Mouse (Mus musculus): ENCODE measurements at regions not wholly inside any gene's neighbourhood (a gene's known extent, or its start where the extent isn't known, plus 50 kb on each side); places are given as distances from the start of the nearest gene placed in this dataset.
"Not testable (repeated sequence)": the region's sequence is repeated elsewhere in the genome, so short reads cannot be mapped to it uniquely, and the experiment has no call there.

DNA sequence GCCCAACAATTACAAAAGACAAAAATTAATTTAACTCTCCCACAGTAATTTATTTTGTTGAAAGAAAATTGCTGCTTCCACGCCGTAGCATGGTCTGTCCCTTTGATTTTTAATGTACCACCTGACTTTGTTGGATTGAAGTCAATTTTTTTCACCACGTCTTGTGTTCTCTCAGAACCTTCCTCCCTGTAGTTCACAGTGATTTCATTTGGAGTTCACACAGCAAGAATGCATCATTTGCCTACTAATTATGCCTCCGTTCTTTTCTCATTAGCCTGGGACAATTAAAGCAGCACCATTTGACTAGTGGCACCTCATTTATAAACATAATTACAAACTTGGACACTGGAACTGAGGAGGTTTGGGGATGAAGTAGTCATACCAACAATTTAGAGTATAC lies 108.4 kb upstream of the Fam84a start:
- ChIA-PET POLR2A (interaction anchor here in 1 of 4 experiments (0.7 kb wide), 1 partner anchor 31 kb away, joined by 3 read pairs; no protein-coding TSS in a partner anchor), CTCF (no interaction called here)

DNA sequence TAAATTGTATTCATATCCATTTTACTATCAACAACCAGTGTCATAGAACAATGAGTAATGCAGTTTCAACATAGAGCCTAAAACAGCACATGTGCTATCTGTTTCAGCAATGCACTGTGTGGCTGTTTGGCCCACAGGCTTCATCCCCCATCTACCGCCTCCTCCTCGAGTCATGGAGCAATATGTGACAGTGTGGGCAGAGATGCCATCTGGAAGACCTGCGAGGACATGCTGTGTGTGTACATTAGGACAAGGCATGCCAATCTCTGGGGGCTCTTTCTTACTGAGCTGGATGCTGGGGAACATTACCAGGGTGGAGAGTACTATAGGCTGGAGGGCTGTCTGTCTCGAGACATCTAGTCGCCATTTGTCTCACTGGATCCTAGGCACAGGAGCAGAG lies 101.5 kb upstream of the Fam84a start:
- CTCF ChIA-PET, result no interaction called here
- POLR2A ChIA-PET, result no interaction called here

DNA sequence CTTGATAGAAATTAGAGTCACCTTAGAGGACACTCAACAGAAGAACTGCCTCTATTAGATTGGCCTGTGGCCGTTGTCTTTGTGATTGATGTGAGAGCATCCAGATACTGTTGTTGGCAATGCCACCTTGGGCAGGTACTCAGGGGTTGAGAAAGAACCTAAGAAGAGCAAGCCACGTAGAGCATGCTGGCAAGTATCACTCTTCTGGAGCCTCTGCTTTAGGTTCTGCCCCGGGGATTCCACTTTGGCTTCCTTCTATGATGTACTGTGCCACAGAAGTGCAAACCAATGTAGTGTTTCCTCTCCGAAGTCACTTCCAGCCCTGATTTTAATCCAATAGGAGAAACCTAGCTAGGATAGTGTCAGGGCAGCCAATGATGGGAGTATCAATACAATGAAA lies 98.3 kb upstream of the Fam84a start:
- CTCF ChIA-PET, result no interaction called here
- POLR2A ChIA-PET, result no interaction called here

DNA sequence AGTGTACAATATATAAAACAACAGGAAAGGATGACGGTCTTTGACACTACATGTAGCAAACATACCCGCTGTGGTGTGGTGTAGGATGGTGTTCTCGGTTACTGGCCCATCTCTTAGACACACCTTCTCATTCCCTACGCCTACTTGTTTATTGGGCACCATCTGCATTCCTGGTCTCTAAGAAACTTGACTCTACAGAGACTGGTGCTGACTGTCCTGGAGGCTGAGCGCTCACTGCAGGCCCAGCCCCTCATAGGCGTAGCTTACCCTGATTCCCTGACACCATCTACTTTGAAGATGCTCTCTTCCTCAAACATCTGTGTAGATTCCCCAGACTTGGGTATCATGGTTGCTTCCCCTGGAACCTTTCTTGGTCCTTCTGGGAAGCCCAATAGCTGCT lies 90.9 kb upstream of the Fam84a start:
- POLR2A ChIA-PET, CTCF ChIA-PET: not testable (repeated sequence)

DNA sequence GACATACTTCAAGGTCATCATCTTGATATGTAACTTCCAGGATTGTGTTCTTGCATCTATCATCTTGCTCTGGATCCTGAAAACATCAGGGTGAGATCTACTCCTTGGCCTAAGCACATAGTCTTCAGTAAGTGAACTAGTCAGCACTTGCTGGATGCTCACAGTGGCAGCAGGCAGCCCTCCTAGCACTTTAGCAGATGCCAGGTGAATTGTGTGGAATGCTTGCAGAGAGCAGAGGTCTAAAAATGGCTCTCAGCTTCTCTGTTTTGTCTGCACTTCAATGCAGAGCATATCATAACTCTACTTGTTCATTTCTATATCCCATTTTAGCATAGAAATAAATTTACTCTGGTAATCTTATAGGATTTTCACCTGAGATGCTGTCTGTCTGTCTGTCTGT lies 85.8 kb upstream of the Fam84a start:
- ChIA-PET POLR2A (no interaction called here), CTCF (no interaction called here)

DNA sequence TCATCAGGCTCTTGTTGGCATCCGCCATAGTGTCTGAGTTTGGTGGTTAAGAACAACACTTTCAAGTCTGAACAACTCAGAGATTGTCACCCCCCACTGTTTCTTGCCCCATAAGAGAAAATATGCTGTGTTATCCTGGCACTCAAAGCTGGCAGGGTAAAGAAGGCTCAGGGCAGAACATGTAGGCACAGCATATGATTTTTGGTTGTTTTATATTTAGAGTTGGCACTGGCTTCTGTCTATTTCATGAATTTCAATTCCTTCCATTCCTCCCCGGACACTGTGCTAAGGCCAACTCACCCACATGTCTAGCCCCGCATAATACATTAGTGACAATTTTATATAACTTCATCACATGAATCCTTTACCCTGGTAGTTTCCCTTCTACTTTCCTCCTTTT lies 83.5 kb upstream of the Fam84a start:
- ChIA-PET CTCF (no interaction called here), POLR2A (no interaction called here)

DNA sequence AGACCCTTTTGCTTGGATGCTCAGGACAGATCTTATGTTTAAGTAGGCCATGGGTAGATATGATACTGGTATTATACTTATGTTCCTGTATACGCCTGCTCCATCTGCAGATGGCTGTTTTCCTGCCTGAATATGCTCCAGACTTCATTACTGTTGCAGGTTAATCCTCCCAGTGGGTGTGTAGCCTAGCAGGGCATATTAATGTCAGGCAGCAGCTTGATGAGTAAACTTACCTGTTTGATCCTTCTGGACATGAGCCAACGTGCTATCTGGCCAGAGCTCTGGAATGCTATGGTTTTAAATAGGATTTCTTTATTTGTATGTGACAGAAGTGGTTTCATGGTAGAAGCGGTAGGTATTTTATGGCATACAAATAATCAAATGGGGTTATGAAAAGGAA lies 60.8 kb upstream of the Fam84a start:
- ChIA-PET CTCF (no interaction called here), POLR2A (no interaction called here)

DNA sequence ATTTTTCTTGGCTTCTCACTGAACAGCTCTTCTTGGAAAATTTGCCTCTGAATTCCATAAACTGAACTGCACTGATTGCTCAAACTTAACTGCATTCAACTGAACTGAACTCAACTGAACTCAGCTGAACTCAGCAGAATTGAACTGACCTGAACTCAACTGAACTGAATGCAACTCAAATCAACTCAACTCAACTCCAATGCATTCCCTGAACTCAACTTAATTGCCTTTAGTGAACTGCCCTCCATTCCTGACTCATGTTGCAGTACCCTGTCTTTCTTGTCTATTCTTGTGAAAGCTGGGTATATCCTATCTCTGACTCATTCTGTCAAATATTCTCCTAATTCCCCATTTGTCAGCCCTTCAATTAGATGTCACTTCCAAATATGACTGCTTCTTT lies 58.0 kb upstream of the Fam84a start:
- ChIA-PET CTCF (no interaction called here), POLR2A (no interaction called here)

DNA sequence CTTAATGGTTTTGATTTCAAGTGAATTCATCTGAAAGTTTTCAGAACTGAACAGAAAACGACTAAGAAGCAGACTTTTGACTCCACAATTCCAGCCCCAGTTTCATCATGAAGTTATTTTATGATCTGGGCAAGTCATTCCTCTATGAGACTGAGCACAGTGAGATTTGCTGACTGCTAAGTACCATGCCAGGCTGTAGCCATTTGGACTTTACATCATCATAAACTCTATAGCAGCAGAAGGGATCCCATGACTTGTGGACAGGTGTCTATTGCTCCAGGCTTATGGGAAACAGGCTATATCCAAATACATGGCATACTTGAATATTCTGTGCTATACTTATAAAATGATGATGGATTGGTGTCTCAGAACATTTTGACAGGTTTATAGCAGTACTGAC lies 55.4 kb upstream of the Fam84a start:
- POLR2A ChIA-PET, result interaction anchor here in 1 of 4 experiments (1.0 kb wide), 1 partner anchor 13 kb away, joined by 3 read pairs; no protein-coding TSS in a partner anchor
- CTCF ChIA-PET, result no interaction called here

DNA sequence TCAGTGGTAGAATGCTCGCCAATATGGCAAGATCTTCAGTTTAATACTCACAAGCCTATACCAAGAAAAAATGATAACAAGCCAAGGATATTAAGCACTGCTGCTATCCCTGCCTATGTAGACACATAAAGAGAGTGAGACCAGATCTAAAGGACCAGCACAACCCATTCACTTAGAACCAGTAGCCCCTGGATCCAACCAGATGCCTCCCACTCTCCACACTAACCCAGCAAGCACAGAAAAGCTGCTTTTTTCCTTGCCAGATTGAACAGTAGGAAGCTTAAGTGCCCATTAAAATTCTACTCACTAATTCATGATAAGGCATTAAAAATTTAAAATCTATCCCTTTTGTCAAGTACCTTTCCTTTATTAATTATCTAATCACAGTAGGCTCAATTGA lies 52.6 kb upstream of the Fam84a start:
- ChIA-PET POLR2A (no interaction called here), CTCF (no interaction called here)

Data from embryonic stem cell, embryonic (primary cell).